In genomic region chr11:117654934-117655291, GRCm38 (mm10) we compare ENCODE assay signal across 8 mouse cellular contexts. TPM values are rescaled to one million over a fixed set of nuclear protein-coding genes. Genes with fewer than 3 reads are reported as not detected.
DNase-seq lines count a peak whose midpoint lies in the region; TF ChIP-seq lines count a peak whose summit lies in the region.

No protein-coding gene starts in this region.

- peak overlapping the region; percentile 99 for H3K27ac ChIP-seq in limb, embryonic 10.5 days
- peak overlapping the region; percentile 90 for H3K27ac ChIP-seq in olfactory bulb, adult 2 months (ENCODE audit: insufficient read depth, low read depth, low read length)

- 2% methylated on average over 65 of the region's 66 CpGs for WGBS in limb, embryonic 10.5 days
- 5% methylated on average over 66 of the region's 66 CpGs for WGBS in olfactory bulb, adult 2 months

- no peaks in the 10 kb centered on the region for H3K9me3 ChIP-seq in limb, embryonic 10.5 days (replicated peaks)

- no peaks in the 10 kb centered on the region for H3K36me3 ChIP-seq in limb, embryonic 10.5 days

- DNase-seq in embryo, embryonic 11 days: peak; percentile 63
- no peak for DNase-seq in embryo, embryonic 9.5 days (ENCODE audit: extremely low spot score)
- DNase-seq in spleen, adult 12 weeks (ENCODE audit: low spot score): peak; percentile 31
- no peak for DNase-seq in spleen, postnatal 4 days (ENCODE audit: low spot score in 2 of 2)
- no peak for DNase-seq in limb, embryonic 10.5 days (ENCODE audit: low spot score)
- DNase-seq in right cerebral cortex, postnatal 4 days: no peak
- no peak for DNase-seq in ovary, postnatal 10 days (ENCODE audit: low spot score)

- peaks cover 29% of the 10 kb centered on the region for H3K4me1 ChIP-seq in limb, embryonic 10.5 days
- H3K4me1 ChIP-seq in olfactory bulb, adult 2 months (ENCODE audit: control insufficient read depth, insufficient read depth, low read length): peaks cover 6% of the 10 kb centered on the region; the same call in 1 of the 2 replicates

- TF ChIP-seq POLR2A in olfactory bulb, adult 2 months (IDR thresholded peaks at IDR 0.05; ENCODE audit: insufficient read depth, low read depth, low read length): no peak

- no peak for TF ChIP-seq CTCF in olfactory bulb, adult 2 months (IDR thresholded peaks at IDR 0.05; ENCODE audit: insufficient read depth, low read depth, low read length)

- peaks cover 30% of the 10 kb centered on the region for H3K27me3 ChIP-seq in limb, embryonic 10.5 days (ENCODE audit: low read depth, poor library complexity, severe bottlenecking)

- peak overlapping the region; percentile 97 for H3K4me3 ChIP-seq in limb, embryonic 10.5 days
- peak overlapping the region; percentile 98 for H3K4me3 ChIP-seq in olfactory bulb, adult 2 months (ENCODE audit: insufficient read depth, low read depth, low read length)

RNA-seq across cellular contexts. Expression of gene Tnrc6c, which starts 0.8 kb away (rescaled TPM):
- 11.4 and 14.1 TPM in 2 replicates for polyA plus RNA-seq in limb, embryonic 10.5 days (2016; fragmentation: Nextera tagmentation; extraction: Ambion mirVana)
- polyA plus RNA-seq in olfactory bulb, adult 2 months (2012; ENCODE audit: insufficient read depth, insufficient read length, low replicate concordance, missing spikeins): not detected in 2 replicates

Comparison
In these comparisons a context has a peak if more than half of its experiments do, and no peak if none do; other contexts are left out.
1. DNase-seq: peak in embryo, embryonic 11 days (single experiment) and spleen, adult 12 weeks (single experiment); none in embryo, embryonic 9.5 days (single experiment), spleen, postnatal 4 days (0 of 2), limb, embryonic 10.5 days (single experiment), right cerebral cortex, postnatal 4 days (single experiment) and ovary, postnatal 10 days (single experiment).